Mouse (Mus musculus) CH12F3 (cell line): Measurements from ENCODE around the gene Ube2u.
"Not testable (repeated sequence)": the region's sequence is repeated elsewhere in the genome, so short reads cannot be mapped to it uniquely, and the experiment has no call there.

ENCODE experiments used
- in situ Hi-C: fragments of 300-500 bp; cut with MboI; formaldehyde crosslinking; loops from 2 replicates; pipeline ENCODE4 v1.14.3; 2020; ENCODE audit warnings: low sequenced_read_pairs

The Ube2u gene

GRCm38 (mm10) chr4:100478592-100479321 lies at the start of gene Ube2u:
Gene Ube2u (plus strand): TSS chr4:100478849.
- in situ Hi-C loops: no loop called here

GRCm38 (mm10) chr4:100429371-100429900 lies 49.2 kb upstream of the Ube2u start:
- in situ Hi-C loops: no loop called here

GRCm38 (mm10) chr4:100435281-100436168 lies 43.1 kb upstream of the Ube2u start:
- in situ Hi-C loops: no loop called here

GRCm38 (mm10) chr4:100436169-100436547 lies 42.5 kb upstream of the Ube2u start:
- in situ Hi-C loops: no loop called here

- in situ Hi-C loops: no loop called here
Measured at GRCm38 (mm10) chr4:100446897-100447296, 31.8 kb upstream of the Ube2u start.

- in situ Hi-C loops: no loop called here
Measured at GRCm38 (mm10) chr4:100462493-100463120, 16.0 kb upstream of the Ube2u start.

GRCm38 (mm10) chr4:100488447-100488846 lies 9.8 kb downstream of the Ube2u start:
- in situ Hi-C loops: no loop called here

GRCm38 (mm10) chr4:100495176-100495575 lies 16.5 kb downstream of the Ube2u start:
- in situ Hi-C loops: no loop called here

- in situ Hi-C loops: no loop called here
Measured at GRCm38 (mm10) chr4:100496521-100496920, 17.9 kb downstream of the Ube2u start.

- in situ Hi-C loops: no loop called here
Measured at GRCm38 (mm10) chr4:100498192-100498591, 19.5 kb downstream of the Ube2u start.

GRCm38 (mm10) chr4:100499037-100499601 lies 20.5 kb downstream of the Ube2u start:
- in situ Hi-C loops: not testable (repeated sequence)

- in situ Hi-C loops: no loop called here
Measured at GRCm38 (mm10) chr4:100503337-100503736, 24.7 kb downstream of the Ube2u start.

- in situ Hi-C loops: no loop called here
Measured at GRCm38 (mm10) chr4:100517646-100518045, 39.0 kb downstream of the Ube2u start.

- in situ Hi-C loops: no loop called here
Measured at GRCm38 (mm10) chr4:100522534-100522933, 43.9 kb downstream of the Ube2u start.

- in situ Hi-C loops: loop anchor here (25.0 kb wide), 1 partner anchor 487 kb away; no protein-coding TSS in a partner anchor
Measured at GRCm38 (mm10) chr4:100524741-100525140, 46.1 kb downstream of the Ube2u start.

- in situ Hi-C loops: loop anchor here (25.0 kb wide), 1 partner anchor 489 kb away; no protein-coding TSS in a partner anchor
Measured at GRCm38 (mm10) chr4:100526296-100526695, 47.6 kb downstream of the Ube2u start.

- in situ Hi-C loops: loop anchor here (25.0 kb wide), 1 partner anchor 490 kb away; no protein-coding TSS in a partner anchor
Measured at GRCm38 (mm10) chr4:100527086-100527485, 48.4 kb downstream of the Ube2u start.

GRCm38 (mm10) chr4:100527554-100528001 lies 48.9 kb downstream of the Ube2u start:
- in situ Hi-C loops: loop anchor here (25.0 kb wide), 1 partner anchor 490 kb away; no protein-coding TSS in a partner anchor

- in situ Hi-C loops: loop anchor here (25.0 kb wide), 1 partner anchor 496 kb away; no protein-coding TSS in a partner anchor
Measured at GRCm38 (mm10) chr4:100533607-100534006, 55.0 kb downstream of the Ube2u start.

- in situ Hi-C loops: loop anchor here (25.0 kb wide), 1 partner anchor 498 kb away; no protein-coding TSS in a partner anchor
Measured at GRCm38 (mm10) chr4:100534946-100535345, 56.3 kb downstream of the Ube2u start.
